Mouse (Mus musculus): Measurements from ENCODE around the gene Cxadr.

The Cxadr gene

GRCm38 (mm10) chr16:78306606-78307005 lies 5.3 kb downstream of the Cxadr start:
- DNase-seq (ENCODE audit: low spot score in 2 of 2) = no peak

- DNase-seq (ENCODE audit: low spot score in 2 of 2) = no peak
Measured at GRCm38 (mm10) chr16:78307476-78308192, 6.3 kb downstream of the Cxadr start.

- DNase-seq (ENCODE audit: low spot score in 2 of 2) = no peak
Measured at GRCm38 (mm10) chr16:78309258-78309657, 8.0 kb downstream of the Cxadr start.

GRCm38 (mm10) chr16:78313135-78313887 lies 12.0 kb downstream of the Cxadr start:
- no peak for DNase-seq (ENCODE audit: low spot score in 2 of 2)

GRCm38 (mm10) chr16:78314026-78314425 lies 12.7 kb downstream of the Cxadr start:
- DNase-seq (ENCODE audit: low spot score in 2 of 2) = no peak

GRCm38 (mm10) chr16:78316849-78317248 lies 15.6 kb downstream of the Cxadr start:
- peak; percentile 34 to 59 for DNase-seq (ENCODE audit: low spot score in 2 of 2)

GRCm38 (mm10) chr16:78317960-78318359 lies 16.7 kb downstream of the Cxadr start:
- no peak for DNase-seq (ENCODE audit: low spot score in 2 of 2)

- no peak for DNase-seq (ENCODE audit: low spot score in 2 of 2)
Measured at GRCm38 (mm10) chr16:78319711-78320110, 18.4 kb downstream of the Cxadr start.

- DNase-seq (ENCODE audit: low spot score in 2 of 2) = no peak
Measured at GRCm38 (mm10) chr16:78321559-78321958, 20.3 kb downstream of the Cxadr start.

GRCm38 (mm10) chr16:78322140-78322539 lies 20.9 kb downstream of the Cxadr start:
- peak in 1 of 2 experiments; percentile 32 for DNase-seq (ENCODE audit: low spot score in 2 of 2)

- no peak for DNase-seq (ENCODE audit: low spot score in 2 of 2)
Measured at GRCm38 (mm10) chr16:78325972-78326848, 24.9 kb downstream of the Cxadr start.

GRCm38 (mm10) chr16:78327562-78327961 lies 26.3 kb downstream of the Cxadr start:
- DNase-seq (ENCODE audit: low spot score in 2 of 2) = no peak

GRCm38 (mm10) chr16:78327999-78328398 lies 26.7 kb downstream of the Cxadr start:
- DNase-seq (ENCODE audit: low spot score in 2 of 2) = no peak

GRCm38 (mm10) chr16:78337226-78337625 lies 35.9 kb downstream of the Cxadr start:
- DNase-seq (ENCODE audit: low spot score in 2 of 2) = no peak

- no peak for DNase-seq (ENCODE audit: low spot score in 2 of 2)
Measured at GRCm38 (mm10) chr16:78341356-78341755, 40.1 kb downstream of the Cxadr start.

GRCm38 (mm10) chr16:78342767-78343166 lies 41.5 kb downstream of the Cxadr start:
- no peak for DNase-seq (ENCODE audit: low spot score in 2 of 2)

GRCm38 (mm10) chr16:78343792-78344191 lies 42.5 kb downstream of the Cxadr start:
- no peak for DNase-seq (ENCODE audit: low spot score in 2 of 2)

GRCm38 (mm10) chr16:78346662-78347327 lies 45.5 kb downstream of the Cxadr start:
- DNase-seq (ENCODE audit: low spot score in 2 of 2) = no peak

- DNase-seq (ENCODE audit: low spot score in 2 of 2) = no peak
Measured at GRCm38 (mm10) chr16:78347328-78347926, 46.1 kb downstream of the Cxadr start.

GRCm38 (mm10) chr16:78357757-78358156 lies 56.5 kb downstream of the Cxadr start:
- no peak for DNase-seq (ENCODE audit: low spot score in 2 of 2)

- no peak for DNase-seq (ENCODE audit: low spot score in 2 of 2)
Measured at GRCm38 (mm10) chr16:78361466-78361865, 60.2 kb downstream of the Cxadr start.
